Mouse (Mus musculus): ENCODE measurements at regions not wholly inside any gene's neighbourhood (a gene's known extent, or its start where the extent isn't known, plus 50 kb on each side); places are given as distances from the start of the nearest gene placed in this dataset.
A peak's percentile ranks its signal among the peaks of the same experiment; 100 is the strongest.

DNA sequence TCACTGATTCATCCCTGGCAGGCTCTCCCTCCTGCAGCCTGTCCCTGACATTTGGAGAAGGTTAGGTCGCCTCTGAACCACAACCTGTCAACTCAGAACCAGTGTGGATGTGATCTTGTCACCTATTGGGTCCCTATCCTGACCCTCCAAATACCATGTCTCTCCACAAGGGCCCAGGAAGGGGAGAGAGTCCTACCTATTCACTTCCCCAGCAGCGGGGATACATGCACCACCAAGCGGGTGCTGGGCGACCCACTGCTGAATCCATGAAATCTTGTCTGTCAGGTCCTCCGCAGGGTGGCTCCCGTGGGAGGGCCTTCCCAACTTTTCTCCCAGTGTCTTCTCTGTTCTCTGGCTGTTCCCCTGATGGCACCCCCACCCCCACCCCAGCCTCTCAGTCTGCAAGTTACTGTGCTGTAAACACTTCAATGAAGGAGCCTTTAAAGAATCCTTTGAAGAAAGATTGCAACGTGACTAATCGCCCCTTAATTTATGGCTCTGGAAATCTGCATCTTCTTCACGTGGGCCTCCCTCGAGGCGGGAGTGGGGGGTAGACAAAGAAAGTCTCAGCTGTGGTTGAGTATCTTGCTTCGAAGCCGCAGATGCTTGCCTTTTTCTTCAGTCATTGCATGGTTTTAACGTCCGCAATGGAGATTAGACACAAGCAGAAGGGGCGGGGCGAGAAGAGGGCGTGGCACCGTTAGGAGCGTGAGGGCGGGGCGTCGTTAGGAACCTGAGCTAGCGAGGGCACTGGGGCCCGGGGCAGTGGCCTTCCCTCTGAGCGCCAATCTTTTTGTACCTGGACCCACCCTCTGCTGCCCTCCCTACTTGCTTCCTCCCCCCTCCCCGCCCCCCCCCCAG is 69.1 kb upstream of the Zbtb40 start:
- peak; percentile 67 for TF ChIP-seq POLR2A (IDR thresholded peaks at IDR 0.05; ENCODE audit: control insufficient read depth, low read depth, low read length)
- TF ChIP-seq CTCF (IDR thresholded peaks at IDR 0.05; ENCODE audit: control insufficient read depth, insufficient read depth, insufficient replicate concordance, low read depth, low read length) = no peak

Measured in testis, adult 2 months (tissue).